Mouse (Mus musculus): ENCODE data around the gene Olfr847.

Olfr847 gene

DNA sequence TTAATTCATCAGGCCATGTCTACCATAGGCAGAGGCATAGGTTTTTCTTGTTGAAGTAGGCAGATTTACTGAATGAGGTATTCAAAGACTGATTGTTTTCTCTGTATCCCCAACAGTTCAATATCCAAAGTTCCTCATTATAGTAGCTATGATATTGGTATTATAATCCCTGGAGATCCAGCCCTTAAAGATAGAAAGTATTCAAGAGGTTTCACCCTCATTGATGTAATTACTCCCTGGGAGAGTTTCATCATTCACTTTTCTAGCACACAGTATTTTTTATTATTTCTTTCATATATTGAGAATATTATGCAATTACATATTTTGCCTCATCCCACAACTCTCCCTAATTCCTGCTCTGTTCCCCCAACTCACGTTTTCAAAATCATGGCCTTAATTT, at the start of gene Olfr847:
TSS of gene Olfr847 (minus strand) at position 101 of the 400 bp plus-strand sequence.
- no peak for DNase-seq (ENCODE audit: low read depth, low spot score)

GRCm38 (mm10) chr9:19363905-19364304, 14.6 kb downstream of the Olfr847 start, which contains the start of gene Olfr846:
Olfr846 (minus strand) TSS chr9:19364005.
- DNase-seq (ENCODE audit: low read depth, low spot score) = no peak

DNA sequence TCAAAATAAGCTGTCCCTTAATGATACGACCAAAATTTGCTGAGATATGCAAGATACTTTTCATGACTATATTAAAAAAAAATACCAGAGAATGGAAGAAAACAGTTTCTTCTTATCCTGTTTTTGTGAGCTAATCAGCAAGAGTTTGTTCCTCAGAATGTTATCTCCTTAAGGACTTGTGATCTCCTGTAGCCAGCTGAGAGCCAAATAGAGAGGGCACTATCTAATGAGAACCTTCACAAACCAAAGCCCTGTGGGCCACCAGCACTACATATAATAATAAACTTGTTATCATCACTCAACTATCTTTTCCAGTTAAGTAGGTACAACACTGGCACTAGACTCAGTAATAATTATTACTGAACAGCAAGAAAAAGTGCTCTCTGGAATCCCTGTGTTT, 42.3 kb downstream of the Olfr847 start, which contains the start of gene Olfr845:
TSS of gene Olfr845 (plus strand) at position 301 of the 400 bp plus-strand sequence.
- DNase-seq (ENCODE audit: low read depth, low spot score) = no peak
